Mouse (Mus musculus) adrenal gland, postnatal 36 days (tissue): ENCODE data around the gene Ndp. TPM values are rescaled to one million over a fixed set of nuclear protein-coding genes. Genes with fewer than 3 reads are reported as not detected.

Experiments used
- DNase-seq, 2 experiments: peaks; one replicate each; pipeline ENCODE4 v3.0.0; 2021; ENCODE audit warnings: mixed read lengths in 1 of 2
- long read RNA-seq, 2 experiments: library from polyadenylated mRNA; stranded (forward); transcript quantifications; one replicate each; pipeline ENCODE4 v2.0.0; 2021; ENCODE audit warnings: borderline sequencing depth in 2 of 2
- total RNA-seq, 2 experiments: library from RNA; stranded (reverse); gene quantifications; 2 replicates each; pipeline ENCODE4 v1.2.3; 2021

The Ndp gene
- total RNA-seq: not detected
- long read RNA-seq, experiment 1: 0 reads
- long read RNA-seq, experiment 2: 0 reads

DNA sequence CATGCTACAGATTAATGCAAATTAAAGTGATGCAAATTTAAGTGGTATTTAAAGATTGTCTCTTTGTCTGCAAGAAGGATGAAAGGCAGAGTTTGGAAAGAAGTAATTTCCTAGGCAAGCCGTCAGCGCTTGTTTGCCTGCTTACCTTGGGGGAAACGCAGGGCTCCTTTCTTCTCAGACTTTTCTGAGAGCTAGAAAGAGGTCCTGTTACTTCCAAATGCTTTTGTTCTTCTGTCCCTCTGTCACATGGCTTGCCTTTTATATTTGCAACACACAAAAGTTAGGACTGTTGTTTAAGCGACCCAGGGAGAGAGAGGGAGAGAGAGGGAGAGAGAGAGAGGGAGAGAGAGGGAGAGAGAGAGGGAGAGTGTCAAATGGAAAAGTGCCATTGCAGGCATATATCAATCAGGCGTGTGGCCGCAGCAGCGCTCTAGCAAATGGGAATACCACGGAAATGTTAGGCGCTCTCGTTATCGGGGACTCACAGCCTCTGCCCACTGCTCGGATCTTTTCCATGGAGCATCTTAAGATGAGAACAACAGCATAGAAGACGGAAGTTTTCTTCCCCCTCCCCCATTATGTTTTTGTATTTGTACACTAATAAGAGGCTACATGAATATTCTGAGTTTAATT, at the start of gene Ndp:
TSS of gene Ndp (minus strand) at position 534 of the 633 bp plus-strand sequence.
- no peak for DNase-seq

DNA sequence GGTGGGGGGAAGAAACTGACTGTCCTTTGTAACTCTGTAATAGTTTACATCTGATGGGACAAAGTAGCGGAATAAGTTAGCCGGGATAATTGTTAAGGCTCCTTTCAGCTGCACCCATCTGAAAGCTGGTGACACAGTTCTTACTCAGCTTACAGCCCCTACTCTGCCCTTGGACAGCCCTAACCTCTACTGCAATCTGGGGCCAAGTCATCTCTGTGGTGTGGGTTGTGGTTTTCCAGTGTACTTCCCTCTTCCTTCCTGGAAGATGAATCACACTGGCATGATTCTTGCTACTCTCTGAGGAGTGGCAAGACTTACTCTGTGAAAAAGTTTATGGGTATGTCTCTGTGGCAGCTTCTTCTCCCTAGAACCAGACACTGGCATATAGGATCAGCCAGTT, 43.2 kb upstream of the Ndp start:
- DNase-seq: peak; percentile 4 to 16

DNA sequence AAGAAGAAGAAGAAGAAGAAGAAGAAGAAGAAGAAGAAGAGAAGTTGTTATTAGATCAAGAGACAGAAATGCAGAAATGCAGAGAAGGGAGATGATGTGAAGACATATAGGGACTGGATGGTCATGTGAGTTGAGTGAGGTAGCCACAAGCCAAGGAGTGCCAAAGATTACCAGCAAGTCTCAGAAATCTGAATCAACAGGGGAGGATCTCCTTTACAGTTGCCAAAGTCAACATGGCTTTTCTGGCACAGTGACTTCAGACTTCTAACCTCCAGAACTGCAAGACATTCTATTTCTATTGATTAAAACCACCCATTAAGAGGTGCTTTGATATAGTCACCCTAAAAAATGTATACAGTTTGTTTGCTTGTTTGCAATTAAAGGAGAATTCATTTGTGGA, 6.4 kb upstream of the Ndp start:
- no peak for DNase-seq

DNA sequence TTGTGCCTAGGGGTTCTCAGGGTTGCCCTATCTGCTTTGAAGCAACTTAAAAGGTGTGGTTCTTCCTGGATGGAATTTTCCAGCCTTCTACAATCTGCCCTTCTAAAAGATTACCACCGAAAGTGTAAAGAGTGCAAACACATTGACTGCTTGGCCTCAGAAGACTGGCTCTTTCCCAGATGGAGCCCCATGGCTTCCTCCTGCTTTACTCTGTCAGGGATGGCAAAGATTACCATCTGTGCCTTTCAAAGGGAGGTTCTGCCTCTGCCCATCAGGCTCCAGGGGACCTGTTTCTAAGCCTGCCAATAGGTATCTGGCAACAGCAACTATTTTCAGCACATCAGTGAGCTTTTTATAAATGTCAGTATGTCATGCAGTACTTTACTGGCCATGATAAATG, 1.5 kb upstream of the Ndp start:
- DNase-seq: no peak

DNA sequence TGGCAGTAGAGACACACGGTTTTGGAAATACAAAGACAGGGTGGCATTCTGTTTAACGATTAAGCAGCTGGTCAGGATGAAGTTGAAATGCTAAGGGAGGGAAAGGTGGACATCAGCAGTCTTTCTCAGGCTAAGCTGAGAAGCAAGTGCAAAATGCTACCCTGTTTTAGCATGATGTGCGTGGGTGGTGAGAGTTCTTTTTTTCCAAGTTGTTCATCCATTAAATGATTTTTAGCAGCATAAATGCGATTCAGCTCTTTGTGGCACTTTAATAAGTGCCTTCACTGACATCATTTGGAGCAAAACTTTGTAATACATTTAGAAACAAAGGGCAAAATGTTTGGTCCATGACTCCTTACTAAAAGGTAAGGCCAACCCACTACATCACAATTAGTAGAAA, 337 bp upstream of the Ndp start:
- no peak for DNase-seq

DNA sequence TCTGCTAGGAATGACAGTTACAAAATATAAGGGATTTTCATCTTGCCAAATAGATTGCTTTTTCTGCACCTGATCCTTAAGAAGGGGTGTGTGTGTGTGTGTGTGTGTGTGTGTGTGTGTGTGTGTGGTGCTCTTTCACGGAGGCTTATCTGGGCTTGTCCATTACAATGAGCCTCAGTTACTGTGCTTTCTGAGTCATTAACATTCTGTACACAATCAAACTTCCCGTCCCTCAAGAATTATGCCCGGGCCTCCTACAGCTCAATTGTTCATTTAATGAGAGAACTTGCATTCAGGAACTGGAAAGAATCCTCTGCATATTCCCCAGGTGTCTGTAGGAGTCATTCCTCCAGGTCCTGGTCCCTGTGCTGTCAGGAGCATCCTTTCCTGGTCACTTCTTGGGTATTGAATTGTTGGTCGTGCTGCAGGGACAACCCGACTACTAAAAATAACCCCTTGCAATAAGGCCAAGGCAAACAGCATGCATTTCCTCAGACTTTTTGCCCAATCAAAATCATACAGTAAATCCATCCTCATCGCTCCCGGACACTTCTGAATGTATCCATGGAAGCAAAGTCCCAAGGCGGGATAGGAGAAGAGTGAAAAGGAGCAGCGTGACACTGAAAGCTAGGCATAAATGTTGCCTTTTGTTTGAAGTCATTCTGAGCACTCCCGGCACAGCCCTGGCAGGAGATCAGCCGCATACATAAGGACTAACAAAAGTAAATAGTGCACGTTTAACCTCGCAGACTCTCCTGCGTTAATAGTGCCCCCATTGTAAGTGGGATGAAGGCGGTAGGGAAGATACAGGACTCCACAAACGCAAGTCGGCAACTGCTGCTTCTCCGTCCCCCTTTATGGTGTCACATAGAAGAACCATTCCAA, 1.1 kb downstream of the Ndp start:
- DNase-seq: no peak

DNA sequence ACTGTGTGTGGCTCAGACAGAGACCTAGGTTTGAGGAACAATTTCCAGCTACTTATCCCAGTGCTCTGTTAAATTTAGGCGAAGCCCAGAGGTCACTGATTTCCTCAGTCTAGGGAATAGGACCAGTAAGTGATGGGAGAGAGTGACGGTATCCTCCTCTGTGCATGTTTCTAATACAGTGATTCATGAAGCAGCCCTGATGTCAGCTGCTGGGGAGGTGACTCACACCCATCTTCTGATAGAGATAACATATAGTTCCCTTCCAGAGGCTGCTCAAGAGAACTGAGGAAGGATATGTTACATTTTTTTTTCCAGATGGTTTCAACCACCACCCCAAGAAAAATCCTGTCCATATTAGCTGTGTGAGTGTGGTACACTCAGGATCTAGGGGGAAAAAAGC, 2.9 kb downstream of the Ndp start:
- DNase-seq: peak in 1 of 2 experiments; percentile 6

DNA sequence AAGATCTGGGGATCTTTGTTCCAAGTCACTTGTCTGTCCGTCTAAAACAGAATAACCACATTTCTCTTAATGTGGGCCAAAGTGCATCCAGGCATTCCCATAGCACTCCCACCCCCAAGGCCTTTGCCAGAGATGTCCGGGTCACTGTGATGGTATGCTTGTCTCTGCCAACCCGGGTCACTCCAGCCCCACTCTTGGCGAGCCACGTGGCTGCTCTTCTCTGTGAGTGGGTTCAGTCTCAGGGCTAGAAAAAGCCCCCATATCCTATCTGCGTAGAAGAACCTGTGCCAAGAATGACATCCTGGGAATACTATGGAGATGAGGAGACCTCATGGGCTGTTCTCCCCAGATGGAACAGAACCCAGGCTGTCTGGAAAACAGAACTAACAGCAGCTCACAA, 4.0 kb downstream of the Ndp start:
- no peak for DNase-seq

DNA sequence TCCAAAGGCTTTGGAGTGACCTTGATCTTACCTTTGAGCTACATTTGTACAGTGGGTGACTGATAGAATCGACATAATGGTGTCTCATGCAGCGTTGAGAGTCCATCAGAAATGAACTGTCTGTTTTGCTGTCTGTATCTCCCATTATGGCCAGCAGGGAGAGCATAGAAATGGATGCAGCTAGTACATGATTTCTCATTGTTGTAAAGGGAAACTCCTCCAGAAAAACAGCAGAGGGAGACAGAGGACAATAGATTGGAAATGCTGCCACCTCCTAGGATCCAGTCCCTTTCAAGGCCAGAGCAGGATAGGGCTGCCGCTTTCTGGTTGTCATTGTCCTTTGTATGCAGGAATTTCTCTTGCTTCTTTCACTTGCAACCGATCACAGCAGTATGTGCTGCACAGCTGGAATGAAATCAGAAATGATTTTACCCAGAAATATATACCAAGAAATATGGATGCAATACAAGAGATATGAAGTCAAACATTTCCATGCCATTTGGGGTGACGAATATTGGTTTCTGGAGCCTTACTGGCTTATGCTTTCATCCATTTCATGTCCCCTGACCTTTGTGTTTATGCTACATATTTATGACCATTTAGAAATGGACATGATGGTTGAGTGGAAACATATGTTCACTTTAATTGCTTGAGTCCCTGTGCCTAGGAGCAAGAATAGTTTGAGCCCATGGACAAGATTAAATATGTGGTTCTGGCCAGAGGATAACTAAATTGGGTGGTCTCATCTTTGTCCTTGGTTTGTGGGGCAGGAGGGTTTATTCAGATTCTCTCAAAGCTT, 17.0 kb downstream of the Ndp start:
- DNase-seq: peak; percentile 22 to 37

DNA sequence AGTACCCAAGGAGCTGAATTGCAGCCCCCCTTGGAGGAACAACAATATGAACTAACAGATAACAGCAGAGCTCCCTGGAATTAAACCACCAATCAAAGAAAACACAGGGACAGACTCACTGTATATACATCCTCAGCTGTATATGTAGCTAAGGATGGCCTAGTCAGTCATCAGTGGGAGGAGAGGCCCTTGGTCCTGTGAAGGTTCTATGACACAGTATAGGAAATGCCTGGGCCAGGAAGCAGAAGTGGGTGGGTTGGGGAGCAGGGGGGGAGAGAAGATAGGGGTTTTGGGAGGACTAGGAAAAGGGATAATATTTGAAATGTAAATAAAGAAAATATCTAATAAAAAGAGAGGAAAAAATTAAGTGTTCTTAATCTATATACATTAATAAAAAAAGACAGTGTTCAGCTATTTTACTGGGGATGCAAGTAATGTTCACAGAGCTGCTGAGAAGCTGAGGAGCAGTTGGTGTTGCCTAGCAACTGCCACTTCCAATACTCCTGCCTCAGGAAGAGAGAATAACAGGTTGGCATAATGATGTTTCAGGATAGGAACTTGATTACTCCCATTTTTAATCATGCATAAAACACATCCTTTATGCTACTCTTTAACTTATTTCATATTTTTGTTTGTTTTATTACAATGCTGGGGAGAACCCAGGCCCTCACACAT, 43.8 kb downstream of the Ndp start:
- DNase-seq: no peak

DNA sequence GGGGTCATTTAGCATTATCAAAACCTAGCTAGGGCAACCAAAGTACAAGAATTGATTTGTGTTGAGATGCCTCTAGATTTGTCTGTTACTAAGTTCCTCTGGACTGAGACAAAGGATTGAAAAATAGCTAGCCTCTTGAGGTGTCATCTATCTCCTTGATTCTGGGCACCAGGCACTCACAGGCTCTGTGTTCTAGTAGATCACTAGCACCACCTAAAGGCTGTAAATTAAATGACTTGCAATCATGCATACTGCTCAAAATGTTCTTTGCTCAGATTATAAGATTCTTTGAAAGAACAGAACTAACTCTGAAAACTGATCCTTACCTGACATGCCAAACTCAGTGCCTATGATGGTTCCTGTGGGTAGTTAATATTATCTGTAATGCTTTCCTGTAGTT, 51.3 kb downstream of the Ndp start:
- no peak for DNase-seq

DNA sequence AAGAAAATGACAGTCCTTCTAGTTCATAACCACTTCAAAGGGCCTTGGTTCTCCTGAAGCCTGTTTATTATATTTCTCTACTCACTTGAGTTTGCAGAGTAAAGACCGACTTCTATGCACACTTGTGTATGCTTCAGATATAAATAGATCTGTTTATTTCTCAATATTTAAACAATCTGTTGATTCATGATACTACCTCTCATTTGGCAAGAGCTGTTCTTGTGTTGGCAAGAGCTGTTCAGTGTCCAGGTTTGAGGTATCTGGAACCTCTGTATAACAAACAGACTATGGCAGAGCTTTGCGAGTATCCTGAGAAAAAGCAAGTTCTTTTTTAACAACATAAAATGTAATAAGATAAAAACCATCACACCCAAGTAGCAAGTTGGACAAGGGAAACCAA, 65.5 kb downstream of the Ndp start:
- no peak for DNase-seq

DNA sequence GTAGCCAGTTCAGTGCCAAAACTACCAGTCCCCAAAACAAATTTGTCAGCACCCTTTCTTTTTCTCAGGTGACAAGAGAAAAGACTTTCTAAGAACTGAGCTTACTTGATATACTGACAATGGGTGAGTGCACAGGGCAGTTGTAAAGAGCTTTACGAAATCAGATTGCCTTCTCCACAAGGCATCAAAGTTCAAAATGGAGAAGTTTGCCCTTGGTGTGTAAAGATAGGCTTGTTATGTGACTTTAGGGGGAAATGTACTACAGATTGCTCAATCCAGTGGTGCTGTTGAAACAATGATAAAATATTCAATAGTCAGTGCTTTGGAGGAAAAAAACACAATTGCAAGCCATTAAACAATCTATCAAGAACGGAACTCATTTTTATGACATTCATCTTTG, 70.1 kb downstream of the Ndp start:
- no peak for DNase-seq

DNA sequence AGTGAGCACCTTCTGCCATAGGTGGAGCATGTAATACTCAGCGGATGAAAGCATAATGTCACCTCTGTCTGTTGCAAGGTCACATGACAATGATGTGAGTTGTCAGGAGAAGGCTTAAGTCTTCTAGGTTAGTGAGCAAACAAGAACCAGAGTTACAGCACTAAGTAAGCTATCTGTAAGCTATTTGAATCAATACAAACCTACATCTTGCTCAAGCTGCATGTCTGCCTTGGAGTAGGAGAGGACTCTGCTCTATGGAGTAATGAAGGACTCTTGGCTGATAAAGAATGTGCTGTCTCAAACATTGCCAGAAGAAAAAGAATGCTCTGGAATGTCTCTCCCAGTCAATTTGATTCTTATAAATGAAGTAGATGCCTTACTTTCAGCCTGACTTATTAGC, 74.3 kb downstream of the Ndp start:
- no peak for DNase-seq

DNA sequence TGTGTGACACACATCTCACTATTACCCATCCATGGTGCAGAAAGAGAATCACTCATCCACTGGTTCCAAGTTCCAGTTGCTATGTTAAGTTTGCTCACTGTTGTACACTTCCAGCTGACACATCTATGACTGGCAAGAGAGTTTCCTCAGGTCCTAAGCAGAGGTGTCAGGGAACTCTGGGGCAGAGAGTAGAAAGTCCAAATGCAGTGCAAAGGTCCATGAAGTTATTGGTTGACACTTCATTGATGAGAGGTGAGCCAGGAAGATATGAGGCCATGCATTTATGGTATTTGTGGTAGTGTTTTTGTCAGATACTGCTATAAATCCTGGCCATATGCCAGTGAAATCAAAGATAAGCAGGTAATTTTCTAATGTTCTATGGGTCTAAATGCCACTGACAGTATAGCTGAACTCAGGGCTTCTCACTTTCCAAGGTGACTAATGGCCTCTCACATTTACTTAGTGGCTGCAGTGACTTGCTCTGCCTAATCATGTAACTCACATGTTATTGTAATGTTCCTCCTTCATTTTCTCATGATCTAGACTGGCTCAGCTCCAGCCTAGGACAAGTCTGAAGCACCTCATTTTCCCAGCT, 75.0 kb downstream of the Ndp start:
- DNase-seq: no peak

Other genes starting within 250 kb of the Ndp start
- 10 to 100 TPM; 19.2 to 19.5 TPM for gene Maob, start 94.4 kb downstream of the Ndp start, total RNA-seq